Mouse (Mus musculus): Measurements from ENCODE around the gene Atg101.

The Atg101 gene

DNA sequence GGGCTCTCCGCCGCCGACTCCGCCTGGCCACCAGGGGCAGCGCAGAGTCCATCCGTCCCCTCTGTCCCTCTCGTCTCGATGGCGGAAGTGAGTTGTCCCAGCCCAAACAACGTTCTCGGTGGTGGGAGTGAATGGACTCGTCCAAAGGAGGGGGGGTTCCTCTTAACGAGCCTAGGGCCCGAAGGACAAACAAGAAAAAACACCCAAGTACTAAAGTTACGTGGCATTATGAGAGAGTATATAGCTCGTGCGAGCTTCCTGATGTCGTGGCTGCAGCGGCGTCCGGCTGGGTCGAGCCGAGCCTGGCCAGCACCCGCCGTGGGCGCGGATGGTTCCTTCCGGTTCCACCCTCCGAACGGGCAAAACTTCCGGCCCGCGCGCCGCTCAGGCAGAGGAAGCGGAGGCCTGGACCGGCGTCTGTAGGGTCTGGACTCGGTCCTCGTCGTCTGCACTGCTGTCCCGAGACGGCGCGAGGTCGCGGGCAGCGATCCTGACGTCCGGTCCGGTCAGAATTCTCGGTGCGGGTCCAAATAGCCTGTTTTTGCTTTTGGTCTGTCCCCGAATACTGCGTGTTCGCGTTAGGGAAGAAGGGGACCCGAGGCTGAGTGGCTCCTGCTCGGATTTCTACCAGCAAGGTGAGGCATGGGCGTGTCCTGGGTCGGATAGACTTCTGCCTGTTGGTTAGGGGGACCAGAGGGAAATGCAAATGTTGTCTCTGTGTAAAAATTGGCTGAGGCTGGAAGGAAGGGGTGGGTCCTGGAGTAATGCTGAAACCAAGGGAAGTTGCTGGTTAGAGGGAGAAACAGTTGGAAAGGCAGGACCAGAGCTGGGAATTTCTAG lies at the start of gene Atg101:
Gene Atg101, plus strand, starts transcription at position 362 of the 840 bp plus-strand sequence.
- DNase-seq, result peak; percentile 88

DNA sequence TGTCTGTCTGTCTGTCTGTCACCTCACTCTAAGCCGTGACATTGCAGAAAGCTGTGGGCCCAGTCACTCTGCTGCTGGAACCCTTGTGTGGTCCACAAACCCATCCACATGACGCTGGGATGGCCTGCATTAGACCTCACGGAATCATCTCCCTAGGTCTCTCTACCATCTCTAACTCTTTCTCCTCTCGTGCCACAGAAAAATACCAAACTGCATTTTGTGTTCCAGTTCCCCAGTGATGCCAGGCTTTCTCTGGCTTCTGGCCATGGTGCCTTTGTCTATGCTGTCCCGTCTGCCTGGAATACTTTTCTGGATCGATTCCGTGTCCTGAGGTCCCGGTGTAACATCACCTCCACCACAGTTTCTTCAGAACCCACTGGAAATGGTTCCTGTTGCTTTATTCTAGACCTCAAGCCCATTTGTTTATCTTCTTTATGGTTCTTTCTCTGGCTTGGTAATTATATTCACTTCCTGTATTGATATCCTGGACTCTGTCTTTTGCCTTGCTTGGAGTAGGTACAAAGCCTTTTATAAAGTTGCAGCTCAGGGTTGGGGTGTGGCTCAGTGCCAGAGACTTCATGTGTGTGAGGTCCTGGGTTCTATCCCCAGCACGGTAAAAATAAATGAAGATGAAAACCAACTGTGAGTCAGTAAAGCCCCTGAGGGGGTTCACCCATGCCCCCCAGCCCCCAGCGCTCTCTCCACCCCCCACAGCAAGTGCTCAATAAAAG lies 49.3 kb upstream of the Atg101 start:
- DNase-seq, result no peak

DNA sequence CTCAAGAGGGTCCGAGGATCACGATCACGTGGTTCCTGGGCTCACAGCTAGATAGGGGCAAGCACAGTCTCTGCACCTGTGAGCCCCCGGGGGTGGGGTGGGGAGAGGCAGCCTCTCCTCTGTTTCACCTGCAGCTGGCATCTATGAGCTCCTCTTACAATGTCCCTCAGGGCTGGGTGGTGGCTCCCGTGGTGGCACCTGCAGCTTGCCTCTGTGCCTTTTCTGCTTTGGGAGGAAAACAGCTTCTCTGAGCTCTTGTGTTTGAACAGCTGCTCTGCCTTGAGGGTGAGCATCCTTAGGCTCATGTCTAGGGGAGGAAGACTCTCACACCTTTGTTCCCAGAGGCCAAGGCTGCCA lies 48.8 kb upstream of the Atg101 start:
- DNase-seq, result no peak

DNA sequence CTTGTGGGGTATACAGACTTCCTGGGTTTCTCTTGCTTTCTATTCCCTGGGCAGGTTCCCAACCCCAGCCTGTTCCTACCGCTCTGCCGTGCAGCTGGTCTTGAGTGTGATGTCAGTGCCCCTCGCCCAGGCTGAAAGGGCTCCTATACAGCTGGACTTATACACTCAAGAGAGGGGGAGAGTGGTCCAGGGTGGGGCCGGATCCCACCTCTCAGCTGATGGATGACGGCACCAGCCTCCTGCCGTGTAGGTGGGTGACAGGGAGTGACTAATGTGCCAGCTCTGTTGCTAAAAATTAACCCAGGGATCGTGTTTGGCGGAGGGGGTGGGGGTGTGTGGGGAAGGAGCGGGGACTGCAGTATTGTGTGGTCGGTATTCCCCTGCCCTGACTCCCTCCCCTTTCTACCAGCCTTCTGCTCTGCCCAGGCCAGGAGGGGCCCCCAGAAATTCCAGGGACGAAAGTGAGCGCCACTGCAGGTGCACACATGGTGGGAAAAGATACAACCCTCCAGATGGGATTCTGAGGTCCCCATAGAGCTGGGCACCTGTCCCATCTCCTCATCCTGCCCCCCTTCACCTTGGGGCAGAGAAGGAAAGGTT lies 48.2 kb upstream of the Atg101 start:
- no peak for DNase-seq

DNA sequence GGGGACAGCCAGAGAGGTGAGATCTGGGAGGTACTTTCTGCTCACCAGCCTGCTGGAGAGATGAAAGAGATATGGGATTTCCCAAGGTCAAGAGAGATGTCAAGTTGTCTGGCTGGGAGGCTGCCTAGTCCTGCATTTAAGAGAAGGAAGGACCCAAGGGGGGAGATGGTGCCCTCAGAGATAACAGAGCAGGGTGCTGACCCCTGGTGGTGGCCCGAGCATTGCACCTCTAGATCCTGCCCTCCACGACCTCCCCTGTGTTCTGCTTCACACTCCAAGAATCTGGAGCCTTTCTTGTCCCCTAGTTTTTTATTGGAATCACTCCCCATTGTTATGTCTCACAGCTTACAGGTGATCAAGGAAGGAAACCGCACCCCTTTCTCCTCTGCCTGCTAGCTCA lies 47.2 kb upstream of the Atg101 start:
- peak; percentile 54 for DNase-seq

DNA sequence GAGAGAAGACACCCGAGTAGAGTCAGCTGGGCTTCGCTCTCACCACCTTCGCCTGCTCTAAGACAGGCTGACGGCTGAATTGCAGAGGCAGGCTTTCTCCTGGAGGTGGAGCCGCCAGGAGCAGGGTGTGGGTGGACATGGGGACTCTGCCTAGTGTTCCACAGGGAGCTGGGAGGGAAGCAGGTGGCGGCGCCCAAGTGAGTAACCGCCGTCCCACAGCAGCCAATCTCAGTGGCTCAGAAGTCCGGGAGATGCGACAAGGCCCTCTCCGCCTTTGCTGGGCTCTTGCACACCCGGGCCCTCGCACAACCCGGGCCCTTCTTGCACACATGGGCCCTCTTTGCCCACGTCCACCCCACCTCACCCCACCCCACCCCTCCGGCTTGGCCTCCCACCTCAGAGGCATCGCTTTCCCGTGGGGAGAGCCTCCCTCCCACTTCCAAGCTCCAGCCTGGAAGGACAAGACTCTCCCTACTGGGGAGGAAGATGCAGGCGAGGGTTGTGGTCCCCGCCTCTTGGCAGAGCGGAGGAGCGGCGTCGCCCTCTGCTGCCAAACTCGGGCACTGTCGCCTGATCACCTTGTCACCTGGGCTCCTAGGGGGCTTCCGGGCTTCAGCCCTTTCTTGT lies 45.1 kb upstream of the Atg101 start:
- peak; percentile 28 for DNase-seq

DNA sequence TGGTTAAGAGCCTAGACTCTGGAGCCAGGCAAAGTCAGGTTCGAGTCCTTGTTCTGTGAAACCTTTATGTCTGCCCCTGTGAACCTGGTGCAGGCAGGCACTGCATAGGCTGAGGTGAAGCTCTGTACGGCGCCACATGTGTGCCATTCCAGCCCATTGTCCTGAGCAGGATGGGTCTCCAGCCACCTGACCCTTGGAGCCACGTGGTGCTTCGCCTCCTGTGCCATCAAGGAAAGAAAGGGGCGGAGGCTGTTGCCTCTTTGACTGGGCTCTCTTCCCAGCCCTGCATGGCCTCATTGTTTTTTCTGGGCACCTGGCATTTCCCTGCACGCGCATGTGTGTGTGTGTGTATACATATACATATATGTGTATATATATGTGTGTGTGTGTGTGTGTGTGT lies 44.3 kb upstream of the Atg101 start:
- peak; percentile 8 for DNase-seq

DNA sequence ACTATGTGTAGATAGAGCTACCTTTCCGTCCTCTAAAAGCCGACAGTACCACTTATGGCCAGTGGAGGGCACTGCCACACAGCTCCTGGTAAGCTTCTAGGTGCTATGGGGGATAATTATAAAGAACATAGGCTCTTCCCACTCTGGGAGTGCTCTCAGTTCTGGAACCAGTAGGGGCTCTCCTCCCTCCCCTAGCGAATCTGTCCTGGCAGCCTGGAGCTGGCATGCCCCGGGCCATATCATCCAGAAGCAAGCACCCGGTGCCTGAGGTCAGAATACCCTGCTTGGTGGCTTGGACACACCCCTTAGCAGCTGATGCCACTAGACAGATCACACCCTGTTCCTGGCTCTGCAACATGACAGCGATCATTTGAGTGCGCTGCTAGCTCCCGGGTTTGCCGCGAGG lies 43.3 kb upstream of the Atg101 start:
- peak; percentile 82 for DNase-seq

DNA sequence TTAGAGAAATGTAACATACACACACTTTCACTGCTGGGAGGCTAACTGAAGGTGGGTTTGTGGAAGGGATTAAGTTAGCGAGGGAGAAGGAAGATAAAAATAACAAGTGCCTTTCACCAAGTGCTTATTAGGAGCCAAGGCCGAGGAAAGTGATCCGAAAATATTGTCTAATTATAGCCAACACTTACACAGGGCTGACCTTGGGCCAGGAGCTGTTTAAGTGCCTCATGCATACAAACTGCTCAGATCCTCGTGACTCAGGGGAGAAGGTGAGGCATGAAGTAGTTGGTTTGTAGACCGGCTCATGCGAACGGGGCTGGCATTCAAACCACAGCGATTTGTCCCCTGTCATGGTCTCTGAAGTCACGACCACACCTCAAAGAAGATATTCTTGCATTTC lies 42.8 kb upstream of the Atg101 start:
- peak; percentile 61 for DNase-seq

DNA sequence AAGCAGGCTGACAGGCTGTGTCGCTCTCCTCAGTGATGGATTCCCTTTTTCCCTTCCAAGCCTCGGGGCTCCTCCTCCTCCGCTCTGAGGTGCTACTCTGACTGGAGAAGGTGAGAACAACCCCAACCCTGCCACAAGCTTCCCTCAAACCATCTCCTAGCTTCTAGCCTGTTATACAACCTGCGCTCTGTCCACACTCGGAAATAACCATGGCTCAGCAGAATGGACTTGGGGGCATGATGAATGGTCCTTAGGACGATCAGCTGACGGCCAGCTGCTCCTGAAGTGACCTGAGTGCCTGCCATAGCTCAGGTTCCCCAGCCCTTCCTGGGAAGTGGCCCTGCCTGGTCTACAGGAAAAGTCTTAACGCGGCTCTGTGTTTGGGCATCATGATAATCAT lies 42.2 kb upstream of the Atg101 start:
- DNase-seq, result peak; percentile 24

DNA sequence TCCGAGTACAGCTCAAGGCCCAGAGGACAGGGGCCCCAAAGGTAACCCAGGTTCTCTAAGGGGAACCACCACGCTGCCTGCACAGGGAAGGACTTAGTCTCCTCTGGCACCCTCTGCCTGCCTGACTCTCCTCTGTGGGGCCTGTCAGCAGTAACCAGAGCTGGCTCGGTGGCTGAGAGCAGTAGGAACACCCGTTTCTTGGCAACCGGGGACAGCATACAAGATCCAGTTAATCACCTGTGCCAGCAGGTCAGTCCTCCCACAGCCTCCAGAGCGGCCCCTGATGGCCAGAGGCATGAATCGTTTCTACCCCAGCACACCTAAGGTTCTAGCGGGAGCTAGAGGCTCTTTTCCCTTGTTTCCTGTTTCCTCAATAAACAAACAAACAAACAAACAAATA lies 41.4 kb upstream of the Atg101 start:
- peak; percentile 90 for DNase-seq

DNA sequence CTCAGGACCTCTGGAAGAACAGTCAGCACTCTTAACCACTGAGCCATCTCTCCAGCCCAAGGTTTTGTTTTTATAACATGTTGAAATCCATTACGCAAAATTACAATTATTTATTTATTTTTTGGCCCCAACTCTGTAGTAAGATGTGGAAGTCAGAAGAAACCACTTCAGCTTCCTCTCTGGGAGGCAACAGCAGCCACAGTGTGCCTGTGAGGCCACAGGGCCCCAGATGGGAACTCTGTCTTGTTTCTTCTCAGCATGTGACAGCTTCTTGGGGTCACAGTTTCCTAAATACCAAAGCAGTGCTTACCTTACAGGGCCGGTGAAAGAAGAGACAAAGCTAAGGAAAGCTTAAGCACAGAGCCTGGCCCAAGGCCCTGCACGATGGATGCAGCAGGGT lies 40.1 kb upstream of the Atg101 start:
- DNase-seq, result no peak

DNA sequence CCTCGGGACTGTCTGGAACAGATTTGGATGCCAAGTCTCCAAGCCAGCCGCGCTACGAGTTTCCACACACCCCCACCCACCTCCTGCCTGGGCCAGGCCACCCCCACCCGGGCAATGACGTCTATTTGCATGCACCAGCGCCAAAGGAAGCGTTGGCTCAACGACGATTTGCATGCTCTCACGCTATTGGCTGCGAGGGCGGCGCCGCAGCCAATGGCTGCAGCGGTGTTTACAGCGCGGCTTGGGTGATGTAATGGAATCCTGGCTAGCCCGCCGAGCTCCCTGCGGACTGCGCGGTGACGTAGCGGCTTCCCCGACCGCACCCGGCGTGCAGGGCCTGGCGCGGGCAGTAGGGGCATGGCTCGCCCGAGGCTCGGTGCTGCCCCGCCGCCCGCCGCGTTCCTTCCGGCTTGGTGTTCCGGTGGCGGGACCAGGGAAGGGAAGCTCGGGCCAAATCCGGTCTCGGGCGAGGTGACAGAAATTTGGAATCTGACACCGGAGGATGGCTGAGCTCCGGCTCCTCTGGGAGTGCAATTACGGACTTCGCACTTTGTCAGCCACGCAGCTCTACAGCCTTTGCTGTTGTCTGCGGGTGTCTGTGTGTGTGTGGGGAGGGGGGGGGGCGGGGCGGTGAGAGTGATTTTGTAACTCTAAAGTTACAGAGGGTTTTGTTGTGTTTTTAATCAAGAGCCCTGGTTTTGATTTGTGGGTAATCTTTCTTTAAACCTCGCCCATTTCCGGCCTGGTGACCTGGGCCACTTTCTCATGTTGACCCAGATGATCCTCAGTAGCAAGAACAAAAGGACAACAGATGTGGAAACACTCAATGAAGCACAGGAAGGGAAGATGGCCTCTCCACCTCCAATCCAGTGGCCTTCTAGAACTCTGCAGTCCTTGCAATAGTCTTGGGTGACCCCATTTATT lies 37.6 kb upstream of the Atg101 start:
- DNase-seq, result peak; percentile 98

DNA sequence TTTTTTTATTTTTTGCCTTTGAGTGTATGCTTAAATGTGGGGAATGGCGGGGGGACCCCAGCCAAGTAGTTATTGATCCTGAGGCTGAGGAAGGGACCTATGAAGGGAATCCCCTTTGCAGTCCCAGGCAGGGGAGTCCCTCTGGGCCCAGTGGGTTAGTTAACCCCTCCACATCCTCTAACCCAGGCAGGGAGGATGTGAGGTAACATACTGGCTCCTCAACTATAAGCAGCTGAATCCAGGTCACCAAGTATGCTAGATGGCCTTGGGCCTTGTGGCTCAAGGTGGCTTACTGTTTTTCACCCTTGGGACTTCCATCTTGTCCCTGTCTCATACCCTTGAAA lies 36.9 kb upstream of the Atg101 start:
- DNase-seq, result no peak

DNA sequence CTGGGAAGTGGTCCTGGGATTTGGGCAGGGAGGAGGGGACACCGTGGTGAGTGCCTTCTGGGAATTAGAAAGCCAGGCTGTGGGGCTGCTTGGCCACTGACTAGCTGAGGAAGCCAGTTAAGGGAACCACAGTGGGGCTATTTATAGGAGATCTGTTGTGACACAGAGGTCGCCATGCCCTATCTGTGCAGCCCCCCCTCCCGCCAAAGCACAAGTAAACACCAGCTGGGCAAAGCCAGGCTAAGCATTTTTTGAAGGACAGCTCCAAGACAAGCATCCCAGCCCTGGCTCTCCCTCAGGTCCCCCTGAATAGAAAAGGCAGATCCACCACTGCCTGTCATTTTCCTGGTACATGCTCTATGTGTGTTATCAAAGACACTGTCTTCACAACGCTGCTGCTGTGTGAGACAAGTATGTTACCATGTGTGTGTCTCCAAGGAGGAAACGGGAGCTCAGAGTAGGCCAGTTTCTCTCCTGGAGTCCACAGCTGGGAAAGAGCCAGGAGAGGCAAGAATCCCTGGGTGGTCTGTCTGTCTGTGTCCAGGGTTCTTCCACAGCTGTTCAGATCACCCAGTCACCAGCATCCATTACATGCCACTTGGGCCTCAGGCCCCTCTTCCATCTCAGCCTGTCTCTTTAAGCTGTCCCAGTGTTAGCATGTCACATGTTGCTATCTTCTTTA lies 35.9 kb upstream of the Atg101 start:
- no peak for DNase-seq

DNA sequence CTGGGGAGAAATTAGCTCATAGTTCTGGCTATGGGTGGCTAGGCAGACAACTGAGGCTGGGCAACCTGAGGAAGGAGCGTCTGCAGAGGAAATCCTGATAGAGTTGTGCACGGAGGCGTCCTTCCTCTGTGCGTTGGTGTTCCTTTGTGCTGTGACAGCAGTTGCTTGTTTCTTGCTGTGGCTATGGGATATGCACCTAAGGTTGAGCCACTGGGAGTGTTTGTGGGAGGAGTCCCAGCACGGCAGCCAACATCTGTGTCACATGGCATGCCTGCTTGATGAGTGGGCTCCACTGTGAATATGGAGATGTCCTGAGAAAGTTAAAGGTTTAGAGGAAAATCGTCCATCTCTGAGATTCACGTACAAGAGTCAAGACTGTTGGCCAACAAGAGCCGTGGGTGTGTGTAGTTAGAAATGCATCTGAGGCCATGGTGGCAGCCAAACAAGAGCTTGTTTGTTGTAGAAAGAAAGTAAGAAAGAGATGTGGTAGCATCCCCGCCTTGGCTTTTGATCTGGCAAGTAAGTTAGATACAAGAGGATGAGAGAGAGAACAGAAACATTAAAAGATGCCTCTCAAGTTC lies 33.8 kb upstream of the Atg101 start:
- DNase-seq, result no peak

DNA sequence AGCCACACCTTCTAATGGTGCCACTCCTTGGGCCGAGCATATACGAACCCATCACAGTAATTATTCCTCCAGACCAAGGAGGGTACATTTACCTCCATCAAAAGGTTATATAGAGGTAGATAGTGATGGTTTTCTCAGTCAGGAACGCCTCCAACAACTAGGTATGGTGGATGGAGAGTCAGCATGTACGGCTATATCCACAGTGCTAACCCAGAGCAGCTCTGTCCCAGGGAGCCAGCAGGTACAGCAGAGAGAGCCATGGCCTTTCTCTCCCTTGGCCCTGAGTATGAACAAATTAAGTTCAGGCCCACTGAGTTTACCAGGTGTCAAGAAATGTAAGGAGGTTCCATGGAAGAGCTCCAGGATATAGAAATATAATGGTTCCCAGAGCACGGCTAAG lies 32.1 kb upstream of the Atg101 start:
- no peak for DNase-seq

DNA sequence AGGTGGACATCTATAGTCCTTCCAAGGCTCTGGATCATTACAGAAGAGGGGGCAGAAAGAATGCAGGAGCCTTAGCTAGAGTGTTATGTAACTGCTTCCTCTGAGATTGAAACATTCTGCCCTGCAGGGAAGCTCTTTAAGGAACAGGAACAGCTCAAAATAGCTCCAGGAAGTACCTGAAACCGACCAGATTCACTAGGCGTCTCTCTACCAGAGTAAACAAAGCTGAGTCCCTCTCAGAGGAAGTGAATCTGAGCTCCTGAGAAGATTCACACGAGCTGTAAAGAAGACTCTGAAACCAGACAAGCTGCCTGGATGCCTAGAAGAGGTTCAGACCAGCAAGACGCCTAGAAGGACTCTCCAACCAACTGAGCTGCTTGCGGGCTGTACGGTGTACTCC lies 31.5 kb upstream of the Atg101 start:
- no peak for DNase-seq

DNA sequence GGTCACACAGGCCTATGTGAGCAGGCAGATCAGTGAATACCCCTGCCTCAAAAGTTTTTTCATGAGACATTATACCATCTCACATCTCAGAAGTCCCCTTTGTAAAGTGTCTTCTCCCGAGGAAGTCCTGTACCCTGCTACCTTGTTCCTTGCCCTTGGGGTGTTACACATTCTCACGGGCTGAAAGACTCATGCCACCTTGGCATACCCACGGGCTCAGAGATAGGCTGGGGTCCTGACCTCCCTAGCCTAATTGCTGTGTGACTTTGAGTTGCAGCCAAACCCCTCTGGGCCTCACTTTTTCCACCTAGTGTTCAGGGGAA lies 30.5 kb upstream of the Atg101 start:
- no peak for DNase-seq

DNA sequence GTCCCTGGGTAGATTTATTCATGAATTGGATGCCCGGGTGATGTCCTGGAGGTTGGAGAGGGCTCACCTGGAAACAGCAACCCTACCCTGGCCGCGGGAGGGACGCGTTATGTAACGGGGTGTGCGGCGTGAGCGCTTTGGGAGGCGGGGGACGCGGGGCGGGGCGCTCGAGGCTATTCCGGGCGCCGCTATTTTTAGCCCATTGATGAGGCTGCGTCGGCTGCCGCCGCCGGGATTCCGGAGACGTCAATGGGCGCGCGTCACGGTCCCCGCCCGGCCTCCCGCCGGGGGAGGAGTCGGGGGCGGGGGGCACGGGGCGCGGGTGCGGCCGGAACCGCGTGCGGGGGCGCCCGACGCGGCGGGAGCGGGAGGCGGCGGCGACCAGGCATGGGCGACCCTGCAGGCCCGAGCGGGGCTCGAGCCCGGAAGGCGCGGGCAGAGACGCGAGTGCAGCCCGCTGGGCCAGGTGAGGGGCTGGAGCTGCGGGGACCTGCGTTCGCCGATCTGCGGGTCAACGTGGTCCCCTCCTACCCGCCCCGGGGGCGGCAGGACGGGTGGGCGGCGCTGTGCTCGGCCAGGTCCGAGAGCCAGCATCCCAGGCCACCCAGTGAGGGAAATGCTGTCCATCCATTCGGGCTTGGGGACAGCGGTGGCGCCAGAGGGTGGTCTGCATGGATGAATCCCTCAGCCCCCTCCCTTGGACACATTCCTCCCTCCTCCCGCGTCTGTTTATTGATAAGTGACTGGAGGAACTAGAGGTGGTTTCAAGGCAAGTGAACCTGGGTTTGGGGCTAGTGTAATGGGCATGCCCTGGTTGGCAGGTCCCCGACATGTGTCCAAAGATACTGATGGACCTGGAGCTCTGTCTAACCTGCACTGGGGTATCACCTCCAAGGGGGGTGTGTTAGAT lies 29.9 kb upstream of the Atg101 start, which contains the start of gene Nr4a1:
Gene Nr4a1, plus strand, starts transcription at position 384 of the 910 bp plus-strand sequence.
- peak; percentile 77 for DNase-seq
